Mouse (Mus musculus) kidney, adult 8-10 months (tissue): ENCODE data around the gene Chia1.
"Not testable (repeated sequence)": the region's sequence is repeated elsewhere in the genome, so short reads cannot be mapped to it uniquely, and the experiment has no call there.

Experiments
- DNase-seq, 2 experiments: peaks; one replicate each; pipeline ENCODE4 v3.0.0; 2022

The Chia1 gene

GRCm38 (mm10) chr3:106112929-106113328 lies at the start of gene Chia1:
TSS of gene Chia1 (plus strand) at chr3:106113229.
- DNase-seq: no peak

GRCm38 (mm10) chr3:106067707-106068106 lies 45.3 kb upstream of the Chia1 start:
- DNase-seq: not testable (repeated sequence)

GRCm38 (mm10) chr3:106070994-106071393 lies 42.0 kb upstream of the Chia1 start:
- DNase-seq: no peak

GRCm38 (mm10) chr3:106074824-106075223 lies 38.2 kb upstream of the Chia1 start:
- DNase-seq: no peak

- DNase-seq: no peak
Measured at GRCm38 (mm10) chr3:106126999-106127398, 14.0 kb downstream of the Chia1 start.

DNA sequence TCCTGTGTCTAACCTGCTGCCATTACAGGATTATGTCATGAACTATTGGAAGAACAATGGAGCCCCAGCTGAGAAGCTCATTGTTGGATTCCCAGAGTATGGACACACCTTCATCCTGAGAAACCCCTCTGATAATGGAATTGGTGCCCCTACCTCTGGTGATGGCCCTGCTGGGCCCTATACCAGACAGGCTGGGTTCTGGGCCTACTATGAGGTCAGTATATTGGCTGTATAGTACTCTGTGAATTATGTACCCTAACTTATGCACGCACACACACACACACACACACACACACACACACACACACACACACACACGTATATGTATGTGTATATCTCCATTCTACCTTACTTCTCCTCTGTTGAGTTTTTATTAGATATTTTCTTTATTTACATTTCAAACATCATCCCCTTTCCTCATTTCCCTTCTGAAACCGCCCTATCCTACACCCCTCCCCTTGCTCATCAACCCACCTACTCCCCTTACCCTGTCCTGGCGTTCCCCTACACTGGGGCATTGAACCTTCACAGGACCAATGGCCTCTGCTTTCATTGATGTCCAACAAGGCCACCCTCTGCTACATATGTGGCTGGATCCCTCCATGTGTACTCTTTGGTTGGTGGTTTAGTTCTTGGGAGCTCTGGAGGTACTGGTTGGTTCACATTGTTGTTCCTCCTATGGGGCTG lies 15.9 kb downstream of the Chia1 start:
- DNase-seq: no peak

GRCm38 (mm10) chr3:106131690-106132089 lies 18.7 kb downstream of the Chia1 start:
- no peak for DNase-seq

GRCm38 (mm10) chr3:106144081-106144480 lies 31.1 kb downstream of the Chia1 start:
- DNase-seq: no peak

GRCm38 (mm10) chr3:106154413-106154812 lies 41.4 kb downstream of the Chia1 start:
- DNase-seq: no peak

GRCm38 (mm10) chr3:106167464-106167863 lies 54.4 kb downstream of the Chia1 start, which contains the start of gene Chil3:
TSS of gene Chil3 (minus strand) at chr3:106167564.
- DNase-seq: no peak

- no peak for DNase-seq
Measured at GRCm38 (mm10) chr3:106170522-106171053, 57.6 kb downstream of the Chia1 start.

GRCm38 (mm10) chr3:106171135-106171731 lies 58.2 kb downstream of the Chia1 start:
- DNase-seq: no peak

DNA sequence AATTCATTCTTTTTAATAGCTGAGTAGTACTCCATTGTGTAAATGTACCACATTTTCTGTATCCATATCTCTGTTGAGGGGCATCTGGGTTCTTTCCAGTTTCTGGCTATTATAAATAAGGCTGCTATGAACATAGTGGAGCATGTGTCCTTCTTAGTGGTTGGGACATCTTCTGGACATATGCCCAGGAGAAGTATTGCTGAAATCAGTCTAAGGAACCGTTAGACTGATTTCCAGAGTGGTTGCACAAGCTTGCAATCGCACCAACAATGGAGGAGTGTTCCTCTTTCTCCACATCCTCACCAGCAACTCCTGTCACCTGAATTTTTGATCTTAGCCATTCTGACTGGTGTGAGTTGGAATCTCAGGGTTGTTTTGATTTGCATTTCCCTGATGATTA lies 59.5 kb downstream of the Chia1 start:
- not testable (repeated sequence) for DNase-seq

- DNase-seq: not testable (repeated sequence)
Measured at GRCm38 (mm10) chr3:106174971-106175370, 61.9 kb downstream of the Chia1 start.

- no peak for DNase-seq
Measured at GRCm38 (mm10) chr3:106177509-106178189, 64.6 kb downstream of the Chia1 start.
